Mouse (Mus musculus): ENCODE measurements around the gene Dst.

GRCm38 (mm10) chr1:34150416-34151093, 242.5 kb downstream of the Dst start:
- TF ChIP-seq CTCF (IDR thresholded peaks at IDR 0.05; ENCODE audit: low read depth, low read length) (no peak), GATA1 (IDR thresholded peaks at IDR 0.05; ENCODE audit: borderline replicate concordance, low read length) (no peak), POLR2AphosphoS5 (IDR thresholded peaks at IDR 0.05; ENCODE audit: insufficient replicate concordance, low read depth, low read length) (no peak)
